8 mouse cellular contexts compared by ENCODE assay signal in genomic region chr1:105891032-105891725, GRCm38 (mm10).
DNase-seq lines count a peak whose midpoint lies in the region; ATAC-seq and TF ChIP-seq lines count a peak whose summit lies in the region.

No protein-coding gene starts in this region.

- DNase-seq in adrenal gland, postnatal 14 days: peak; percentile 95
- peak; percentile 89 for DNase-seq in embryonic facial prominence, embryonic 11.5 days (ENCODE audit: low spot score)
- DNase-seq in heart, postnatal 0 days (ENCODE audit: low spot score): peak; percentile 71
- DNase-seq in layer of hippocampus, adult 18-20 months (ENCODE audit: low spot score in 2 of 2): peak; percentile 55 to 86
- DNase-seq in ovary, postnatal 14 days (ENCODE audit: low spot score): peak; percentile 77
- peak; percentile 91 for DNase-seq in thymus, postnatal 14 days

- 36% methylated on average over 15 of the region's 15 CpGs for WGBS in embryonic facial prominence, embryonic 11.5 days
- WGBS in heart, postnatal 0 days: 18% methylated on average over 15 of the region's 15 CpGs
- WGBS in lung, embryonic 15.5 days: 25% methylated on average over 15 of the region's 15 CpGs

- no peaks in the 10 kb centered on the region for H3K36me3 ChIP-seq in embryonic facial prominence, embryonic 11.5 days (replicated peaks; ENCODE audit: control insufficient read depth, insufficient read depth, low read depth, low read length)
- H3K36me3 ChIP-seq in heart, postnatal 0 days (replicated peaks; ENCODE audit: control insufficient read depth, insufficient read depth, low read length): no peaks in the 10 kb centered on the region
- H3K36me3 ChIP-seq in lung, embryonic 15.5 days: no peaks in the 10 kb centered on the region

- H3K4me1 ChIP-seq in embryonic facial prominence, embryonic 11.5 days (ENCODE audit: control insufficient read depth, insufficient read depth, low read length): no peaks in the 10 kb centered on the region
- no peaks in the 10 kb centered on the region for H3K4me1 ChIP-seq in heart, postnatal 0 days (ENCODE audit: control insufficient read depth, insufficient read depth)
- no peaks in the 10 kb centered on the region for H3K4me1 ChIP-seq in lung, embryonic 15.5 days

- ATAC-seq in CD4-positive, CD25-positive, alpha-beta regulatory T cell, adult 4 months: peak; percentile 93
- ATAC-seq in embryonic facial prominence, embryonic 11.5 days (replicated peaks; ENCODE audit: insufficient number of reproducible peaks, low FRiP score, low TSS enrichment, low read depth): no peak
- 0 out of 2 replicates have a peak, but pooled peaks have one; percentile 49 for ATAC-seq in heart, postnatal 0 days (ENCODE audit: insufficient read depth, low read depth)
- ATAC-seq in lung, embryonic 15.5 days (ENCODE audit: borderline replicate concordance, extremely low read depth, low FRiP score, low TSS enrichment): peak; percentile 51

- H3K27ac ChIP-seq in embryonic facial prominence, embryonic 11.5 days (replicated peaks; ENCODE audit: low read depth, low read length): no peak overlapping the region
- no peak overlapping the region for H3K27ac ChIP-seq in heart, postnatal 0 days (ENCODE audit: low read depth)
- no peak overlapping the region for H3K27ac ChIP-seq in lung, embryonic 15.5 days

- peak; percentile 86 for TF ChIP-seq CTCF in heart, postnatal 0 days (IDR thresholded peaks at IDR 0.05; ENCODE audit: low read depth)

- H3K27me3 ChIP-seq in embryonic facial prominence, embryonic 11.5 days (ENCODE audit: control insufficient read depth, insufficient read depth, low read length): no peaks in the 10 kb centered on the region
- no peaks in the 10 kb centered on the region for H3K27me3 ChIP-seq in heart, postnatal 0 days (ENCODE audit: control insufficient read depth, insufficient read depth, low read length)
- H3K27me3 ChIP-seq in lung, embryonic 15.5 days: no peaks in the 10 kb centered on the region

- H3K9ac ChIP-seq in embryonic facial prominence, embryonic 11.5 days (replicated peaks; ENCODE audit: low read length): no peak overlapping the region
- no peak overlapping the region for H3K9ac ChIP-seq in heart, postnatal 0 days (replicated peaks; ENCODE audit: low read depth, low read length)
- no peak overlapping the region for H3K9ac ChIP-seq in lung, embryonic 15.5 days

- H3K4me3 ChIP-seq in embryonic facial prominence, embryonic 11.5 days (ENCODE audit: low read depth, low read length): no peak overlapping the region
- H3K4me3 ChIP-seq in heart, postnatal 0 days (ENCODE audit: low read depth, low read length): no peak overlapping the region
- H3K4me3 ChIP-seq in lung, embryonic 15.5 days: no peak overlapping the region

- no peak for TF ChIP-seq EP300 in heart, postnatal 0 days (IDR thresholded peaks at IDR 0.05; ENCODE audit: low read depth)

- H3K9me3 ChIP-seq in embryonic facial prominence, embryonic 11.5 days (replicated peaks; ENCODE audit: control insufficient read depth, low read length): no peaks in the 10 kb centered on the region
- H3K9me3 ChIP-seq in heart, postnatal 0 days (replicated peaks; ENCODE audit: control insufficient read depth, low read length): no peaks in the 10 kb centered on the region
- no peaks in the 10 kb centered on the region for H3K9me3 ChIP-seq in lung, embryonic 15.5 days

- no peak overlapping the region for H3K4me2 ChIP-seq in embryonic facial prominence, embryonic 11.5 days (ENCODE audit: low read depth, low read length)
- H3K4me2 ChIP-seq in heart, postnatal 0 days (ENCODE audit: low read depth, low read length): no peak overlapping the region
- H3K4me2 ChIP-seq in lung, embryonic 15.5 days: no peak overlapping the region
